Mouse (Mus musculus) activated CD4-positive, CD25-positive, alpha-beta regulatory T cell, adult 9 weeks (primary cell): ENCODE measurements around the gene Hdgfl1. TPM values are rescaled to one million over a fixed set of nuclear protein-coding genes. Genes with fewer than 3 reads are reported as not detected.

Experiments used
- polyA plus RNA-seq: library from polyadenylated mRNA; unstranded; fragments of 100-300 nt; shearing (Covaris generic); gene quantifications from one replicate; pipeline ENCODE4 v1.2.1, GENCODE M21; 2017

Gene Hdgfl1
- not detected for polyA plus RNA-seq

DNA sequence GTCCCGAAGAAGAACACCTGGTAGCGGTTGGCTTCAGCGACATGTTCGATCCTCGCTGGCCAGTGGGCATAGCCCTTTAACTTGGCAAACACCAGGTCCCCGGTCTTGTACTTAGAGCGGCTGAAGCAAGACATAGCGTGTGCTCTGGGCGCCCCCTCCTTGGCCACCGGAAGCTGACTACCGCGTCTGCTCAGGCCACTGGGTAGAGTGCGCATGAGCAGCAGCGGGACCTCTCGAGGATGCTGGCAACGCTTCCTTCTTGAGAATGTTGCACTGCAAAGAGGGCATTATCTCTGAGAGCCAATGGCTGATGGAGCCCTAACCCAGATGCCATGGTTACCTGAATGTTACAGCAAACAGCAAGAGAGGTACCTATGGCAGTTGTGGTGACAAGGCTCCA lies at the start of gene Hdgfl1:
Gene Hdgfl1 (minus strand): TSS at position 211 of the 400 bp plus-strand sequence.

